Mouse (Mus musculus): ENCODE data around the gene Crybb1.

GRCm38 (mm10) chr5:112214419-112214818 lies 41.2 kb upstream of the Crybb1 start:
- TF ChIP-seq CTCF (IDR thresholded peaks at IDR 0.05; ENCODE audit: borderline replicate concordance, insufficient read depth, low read depth, low read length), result peak; percentile 71; the same call in 1 of the 2 replicates
- TF ChIP-seq POLR2A (IDR thresholded peaks at IDR 0.05; ENCODE audit: borderline replicate concordance, insufficient read depth, low read length), result no peak
